Mouse (Mus musculus) heart, embryonic 10.5 days (tissue): ENCODE data around the gene Slc39a2. TPM values are rescaled to one million over a fixed set of nuclear protein-coding genes. Genes with fewer than 3 reads are reported as not detected.

Source experiments
- polyA plus RNA-seq: library from polyadenylated mRNA; unstranded; fragments of >200 nt; fragmentation: Nextera tagmentation; extraction: Ambion mirVana; gene quantifications from 2 replicates; pipeline ENCODE4 v1.2.1, GENCODE M21; 2016

Slc39a2 gene
- polyA plus RNA-seq, 1 experiment from 2014 or later = 0.53 TPM

Other genes starting within 250 kb of the Slc39a2 start
- gene Gm17079, start 197.4 kb upstream of the Slc39a2 start, polyA plus RNA-seq = not detected in 2 replicates
- not detected in 2 replicates for gene Gm5800, start 175.7 kb upstream of the Slc39a2 start, polyA plus RNA-seq
- not detected in 2 replicates for gene Ang4, start 119.3 kb upstream of the Slc39a2 start, polyA plus RNA-seq
- gene AY358078, start 92.8 kb upstream of the Slc39a2 start, polyA plus RNA-seq = not detected in 2 replicates
- not detected in 2 replicates for gene Ear6, start 39.2 kb upstream of the Slc39a2 start, polyA plus RNA-seq
- 40.0 and 45.1 TPM in 2 replicates for gene Mettl17, start 8.0 kb upstream of the Slc39a2 start, polyA plus RNA-seq
- 92.7 and 155 TPM in 2 replicates for gene Ndrg2, start 21.3 kb downstream of the Slc39a2 start, polyA plus RNA-seq
- gene Tppp2, start 25.5 kb downstream of the Slc39a2 start, polyA plus RNA-seq = not detected in 2 replicates
- gene Rnase13, start 29.9 kb downstream of the Slc39a2 start, polyA plus RNA-seq = not detected in 2 replicates
- 72.3 and 86.4 TPM in 2 replicates for gene Arhgef40, start 91.8 kb downstream of the Slc39a2 start, polyA plus RNA-seq
- gene Tmem253, start 122.8 kb downstream of the Slc39a2 start, polyA plus RNA-seq = 0.27 and 0.57 TPM in 2 replicates
- gene Zfp219, start 127.8 kb downstream of the Slc39a2 start, polyA plus RNA-seq = 21.5 and 31.1 TPM in 2 replicates
- gene Olfr221, start 149.6 kb downstream of the Slc39a2 start, polyA plus RNA-seq = not detected in 2 replicates
- 506 and 686 TPM in 2 replicates for gene Hnrnpc, start 211.1 kb downstream of the Slc39a2 start, polyA plus RNA-seq
- 52.3 and 61.7 TPM in 2 replicates for gene Rpgrip1, start 217.8 kb downstream of the Slc39a2 start, polyA plus RNA-seq